Mouse (Mus musculus): Measurements from ENCODE around the gene Hbp1. TPM values are rescaled to one million over a fixed set of nuclear protein-coding genes. Genes with fewer than 3 reads are reported as not detected.

Hbp1 gene
- polyA plus RNA-seq, 1 experiment from 2014 or later, result 98.5 TPM

DNA sequence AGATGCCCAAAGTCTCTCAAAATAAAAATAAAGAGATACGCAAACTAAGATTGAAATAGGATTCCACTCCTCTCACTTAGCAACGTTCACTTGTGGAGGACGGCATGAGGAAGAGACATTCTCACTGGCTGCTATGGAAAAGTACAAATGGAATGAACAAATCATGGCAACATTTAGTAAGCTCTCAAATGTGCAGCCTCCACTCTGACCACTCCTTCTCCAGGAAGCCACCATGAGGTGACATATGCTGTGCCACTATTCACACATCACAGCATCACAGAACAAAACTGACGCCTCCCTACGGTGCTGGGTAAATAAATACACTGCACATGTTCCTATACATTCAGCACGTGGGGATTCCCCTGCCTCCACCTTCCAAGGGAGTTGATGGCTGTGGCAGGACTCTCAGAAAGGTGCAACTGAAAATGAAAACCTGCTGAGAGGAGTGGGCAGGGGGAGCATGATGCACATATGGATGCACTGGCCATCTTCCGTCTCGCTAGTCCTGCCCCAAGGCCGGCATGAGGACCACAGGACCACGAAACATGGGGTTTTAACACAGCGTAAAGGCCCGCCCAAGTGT is 27.4 kb upstream of the Hbp1 start:
- no peak overlapping the region for H3K4me2 ChIP-seq (replicated peaks)
- 72% methylated on average over 12 of the region's 12 CpGs for WGBS
- no peak overlapping the region for H3K27ac ChIP-seq (replicated peaks)
- H3K9ac ChIP-seq (replicated peaks), result no peak overlapping the region
- H3K27me3 ChIP-seq, result no peaks in the 10 kb centered on the region
- H3K4me3 ChIP-seq, result no peak overlapping the region
- H3K9me3 ChIP-seq, result no peaks in the 10 kb centered on the region
- no peak for ATAC-seq (ENCODE audit: low FRiP score, low read depth)
- no peaks in the 10 kb centered on the region for H3K36me3 ChIP-seq
- H3K4me1 ChIP-seq, result peaks cover 8% of the 10 kb centered on the region; the same call in 1 of the 2 replicates

DNA sequence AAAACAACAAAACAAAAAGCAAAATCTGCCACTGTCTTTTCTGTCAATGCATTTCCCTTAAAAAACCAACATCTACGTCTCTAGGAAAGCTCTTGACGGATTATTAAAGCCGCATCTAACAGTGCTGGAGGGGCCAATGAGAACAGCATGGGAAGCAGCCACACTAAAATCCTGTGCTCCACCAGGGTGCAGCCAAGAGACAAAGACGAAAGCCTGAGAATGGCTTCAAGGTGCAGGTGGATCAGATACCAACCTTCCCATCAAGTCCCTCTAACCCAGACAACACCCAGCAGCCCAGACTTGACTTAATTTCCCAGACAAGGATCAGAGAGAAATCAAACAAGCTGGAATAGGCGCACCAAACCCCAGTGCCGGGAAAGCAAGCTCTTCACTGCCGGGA is 26.2 kb upstream of the Hbp1 start:
- 53% methylated on average over 7 of the region's 7 CpGs for WGBS
- no peaks in the 10 kb centered on the region for H3K27me3 ChIP-seq
- H3K4me1 ChIP-seq, result peaks cover 8% of the 10 kb centered on the region; the same call in 1 of the 2 replicates
- no peaks in the 10 kb centered on the region for H3K9me3 ChIP-seq
- no peak overlapping the region for H3K4me3 ChIP-seq
- H3K27ac ChIP-seq (replicated peaks), result 0 out of 2 replicates have a peak overlapping the region, but pooled peaks have one; percentile 39
- no peak overlapping the region for H3K4me2 ChIP-seq (replicated peaks)
- ATAC-seq (ENCODE audit: low FRiP score, low read depth), result no peak
- H3K36me3 ChIP-seq, result no peaks in the 10 kb centered on the region
- no peak overlapping the region for H3K9ac ChIP-seq (replicated peaks)

DNA sequence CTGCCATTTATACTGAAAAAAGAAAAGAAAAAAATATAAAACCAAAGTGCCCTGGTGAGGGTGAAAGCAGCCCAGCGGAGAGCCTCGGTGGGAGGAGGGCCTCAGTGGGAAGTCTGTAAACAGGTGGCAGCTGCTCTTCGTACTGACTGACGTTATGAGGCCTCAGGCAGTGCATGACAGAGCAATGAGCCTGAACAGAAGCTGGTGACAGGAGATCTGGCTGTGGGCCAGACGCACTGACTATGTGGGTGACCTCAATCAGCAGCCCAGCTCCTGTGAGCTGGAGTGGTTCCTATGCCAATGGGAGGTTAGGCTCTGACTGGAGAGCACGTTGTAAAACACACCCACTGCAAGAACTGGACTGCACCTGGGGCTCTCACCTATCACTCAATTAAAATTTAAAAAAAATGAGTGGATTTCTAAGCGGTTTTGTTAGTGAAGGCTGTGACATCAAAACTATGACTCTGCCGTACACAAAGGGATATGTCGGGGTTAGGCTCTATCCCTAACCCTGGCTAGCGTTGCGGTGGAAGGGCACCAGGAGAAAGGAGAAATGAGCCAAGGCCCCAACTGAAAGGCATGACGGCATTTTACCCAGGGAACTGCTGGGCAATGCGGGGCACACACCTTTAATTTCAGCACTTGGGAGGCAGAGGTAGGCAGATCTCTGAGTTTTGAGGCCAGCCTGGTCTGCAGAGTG is 23.3 kb upstream of the Hbp1 start:
- WGBS, result 77% methylated on average over 13 of the region's 13 CpGs
- H3K27ac ChIP-seq (replicated peaks), result no peak overlapping the region
- no peak overlapping the region for H3K4me2 ChIP-seq (replicated peaks)
- H3K9ac ChIP-seq (replicated peaks), result no peak overlapping the region
- H3K4me1 ChIP-seq, result peaks cover 8% of the 10 kb centered on the region; the same call in 1 of the 2 replicates
- no peak overlapping the region for H3K4me3 ChIP-seq
- no peaks in the 10 kb centered on the region for H3K9me3 ChIP-seq
- peaks cover 7% of the 10 kb centered on the region; the same call in 1 of the 2 replicates for H3K36me3 ChIP-seq
- peak; percentile 68 for ATAC-seq (ENCODE audit: low FRiP score, low read depth)
- H3K27me3 ChIP-seq, result no peaks in the 10 kb centered on the region

DNA sequence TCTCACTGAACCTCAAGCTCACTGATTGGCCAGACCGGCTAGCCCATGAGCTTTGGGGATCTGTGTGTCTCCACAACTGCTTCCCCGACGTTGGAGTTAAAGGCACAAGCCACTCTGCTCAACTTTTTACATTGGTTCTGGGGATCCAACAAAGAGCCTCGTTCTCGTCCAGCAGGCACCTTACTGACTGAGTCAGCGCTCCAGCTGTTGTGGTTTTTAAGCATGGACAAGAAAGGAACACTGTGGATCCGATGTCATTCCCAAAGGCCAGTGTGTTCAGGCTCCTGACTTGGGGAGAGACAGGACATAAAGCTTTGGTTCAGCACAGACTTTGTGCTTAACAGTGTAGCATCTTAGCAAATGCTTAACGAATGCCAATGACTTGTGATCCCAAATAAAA is 21.2 kb upstream of the Hbp1 start:
- H3K27ac ChIP-seq (replicated peaks), result no peak overlapping the region
- peaks cover 7% of the 10 kb centered on the region; the same call in 1 of the 2 replicates for H3K36me3 ChIP-seq
- H3K4me3 ChIP-seq, result no peak overlapping the region
- H3K27me3 ChIP-seq, result no peaks in the 10 kb centered on the region
- no peak overlapping the region for H3K4me2 ChIP-seq (replicated peaks)
- H3K9ac ChIP-seq (replicated peaks), result no peak overlapping the region
- no peak for ATAC-seq (ENCODE audit: low FRiP score, low read depth)
- H3K4me1 ChIP-seq, result peaks cover 5% of the 10 kb centered on the region; the same call in 1 of the 2 replicates
- H3K9me3 ChIP-seq, result no peaks in the 10 kb centered on the region
- WGBS, result 87% methylated on average over 8 of the region's 8 CpGs

DNA sequence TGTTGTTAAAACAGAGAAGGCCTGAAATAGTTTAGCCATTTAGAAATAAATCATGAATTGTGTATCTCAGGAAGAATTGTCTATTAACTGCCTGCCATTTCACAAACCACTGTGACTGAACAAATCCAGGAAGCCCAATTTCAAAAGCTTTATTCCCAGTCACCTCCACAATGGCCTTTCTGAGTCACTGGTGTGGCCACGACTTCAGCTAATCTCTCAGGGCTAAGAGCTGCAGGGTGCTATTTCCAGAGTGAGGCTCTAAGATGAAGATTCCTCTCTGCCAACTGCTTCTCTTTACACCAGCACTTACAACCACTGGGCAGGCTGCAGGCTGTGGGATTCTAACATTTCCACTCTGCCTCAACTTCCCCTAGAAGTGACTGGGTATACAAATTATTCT is 18.8 kb upstream of the Hbp1 start:
- H3K4me2 ChIP-seq (replicated peaks), result no peak overlapping the region
- H3K27ac ChIP-seq (replicated peaks), result no peak overlapping the region
- no peaks in the 10 kb centered on the region for H3K27me3 ChIP-seq
- peaks cover 15% of the 10 kb centered on the region for H3K36me3 ChIP-seq
- no peak overlapping the region for H3K9ac ChIP-seq (replicated peaks)
- no peaks in the 10 kb centered on the region for H3K9me3 ChIP-seq
- no peak for ATAC-seq (ENCODE audit: low FRiP score, low read depth)
- no peak overlapping the region for H3K4me3 ChIP-seq
- H3K4me1 ChIP-seq, result peaks cover 5% of the 10 kb centered on the region; the same call in 1 of the 2 replicates
- WGBS, result 13% methylated on average over 1 of the region's 1 CpGs

DNA sequence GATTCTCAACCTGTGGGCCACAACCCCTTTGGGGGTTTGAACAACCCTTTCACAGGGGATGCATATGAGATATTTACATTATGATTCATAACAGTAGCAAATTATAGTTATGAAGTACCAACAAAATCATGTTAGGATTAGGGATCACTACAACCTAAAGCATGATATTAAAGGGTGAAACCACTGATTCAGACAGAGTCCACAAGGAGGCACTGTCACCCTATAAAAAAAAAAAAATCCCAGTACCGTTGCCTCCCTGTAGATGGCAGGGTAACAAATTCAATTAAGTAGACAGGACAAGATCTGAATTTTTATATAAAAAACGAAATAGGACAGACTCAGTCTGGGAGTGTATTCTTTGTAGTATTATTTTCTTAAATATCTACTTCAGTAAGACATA is 17.2 kb upstream of the Hbp1 start:
- H3K4me1 ChIP-seq, result no peaks in the 10 kb centered on the region
- no peak overlapping the region for H3K27ac ChIP-seq (replicated peaks)
- no peak overlapping the region for H3K9ac ChIP-seq (replicated peaks)
- H3K9me3 ChIP-seq, result no peaks in the 10 kb centered on the region
- H3K4me3 ChIP-seq, result no peak overlapping the region
- WGBS, result 5% methylated on average over 2 of the region's 2 CpGs
- no peak overlapping the region for H3K4me2 ChIP-seq (replicated peaks)
- H3K27me3 ChIP-seq, result no peaks in the 10 kb centered on the region
- ATAC-seq (ENCODE audit: low FRiP score, low read depth), result peak; percentile 49
- H3K36me3 ChIP-seq, result peaks cover 21% of the 10 kb centered on the region

DNA sequence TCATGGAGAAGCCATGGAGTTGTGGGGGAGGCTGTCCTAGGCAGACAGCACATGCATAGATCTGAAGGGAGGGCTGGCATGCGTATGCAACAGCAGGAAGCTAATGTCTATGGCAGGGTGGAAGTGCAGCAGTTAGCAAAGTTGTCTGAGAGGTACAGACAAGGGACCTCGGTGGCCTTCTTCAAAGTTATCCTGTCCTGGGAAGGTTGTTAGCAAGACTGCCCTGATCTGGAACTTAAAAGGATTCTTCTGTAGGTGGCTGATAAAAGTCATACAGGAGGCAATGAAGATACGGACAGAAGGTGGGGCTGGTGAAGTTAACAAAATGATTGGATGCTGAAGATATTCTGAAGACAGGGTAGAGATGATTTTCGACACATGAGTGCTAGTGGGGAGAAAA is 16.1 kb upstream of the Hbp1 start:
- no peaks in the 10 kb centered on the region for H3K9me3 ChIP-seq
- H3K4me1 ChIP-seq, result no peaks in the 10 kb centered on the region
- H3K4me3 ChIP-seq, result no peak overlapping the region
- H3K27ac ChIP-seq (replicated peaks), result no peak overlapping the region
- no peaks in the 10 kb centered on the region for H3K27me3 ChIP-seq
- WGBS, result 86% methylated on average over 4 of the region's 4 CpGs
- H3K4me2 ChIP-seq (replicated peaks), result no peak overlapping the region
- no peak overlapping the region for H3K9ac ChIP-seq (replicated peaks)
- peaks cover 22% of the 10 kb centered on the region for H3K36me3 ChIP-seq
- ATAC-seq (ENCODE audit: low FRiP score, low read depth), result no peak

DNA sequence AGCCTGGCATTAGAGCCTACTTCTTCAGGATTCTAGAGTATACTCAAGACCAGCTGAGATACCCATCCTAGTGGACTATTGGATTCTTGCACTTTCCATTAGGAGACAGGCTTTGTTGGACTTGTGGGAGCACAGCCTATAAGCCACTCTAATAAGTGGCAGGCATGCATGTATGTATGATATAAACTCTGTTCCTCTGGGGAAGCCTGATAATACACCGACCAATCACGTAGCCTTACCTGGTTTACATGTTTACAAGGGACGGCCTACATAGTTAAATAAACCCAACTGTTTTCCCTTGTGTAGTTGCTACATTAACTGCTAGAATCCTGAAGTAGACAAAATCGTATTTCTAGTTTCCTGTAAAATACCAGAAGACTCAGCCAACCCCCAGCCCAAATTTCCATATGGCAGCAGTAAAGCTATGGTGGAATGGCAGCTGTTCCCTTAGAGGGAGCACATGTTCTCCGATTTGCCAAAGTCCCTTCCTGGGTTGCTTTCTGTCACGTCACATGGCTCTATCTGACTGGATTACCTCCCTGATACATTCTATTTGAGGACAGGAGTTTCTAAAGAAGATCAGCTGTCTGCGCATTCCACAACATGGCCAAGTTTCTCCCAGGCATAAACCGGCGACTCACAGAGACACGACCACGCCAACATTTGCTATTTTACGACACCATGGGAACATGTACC is 15.3 kb upstream of the Hbp1 start:
- Histone ChIP-seq H3K4me2 (replicated peaks) (no peak overlapping the region), H3K4me1 (no peaks in the 10 kb centered on the region), H3K36me3 (peaks cover 16% of the 10 kb centered on the region), H3K9me3 (no peaks in the 10 kb centered on the region), H3K9ac (replicated peaks) (no peak overlapping the region), H3K4me3 (no peak overlapping the region), H3K27ac (replicated peaks) (no peak overlapping the region), H3K27me3 (no peaks in the 10 kb centered on the region)
- no peak for ATAC-seq (ENCODE audit: low FRiP score, low read depth)
- WGBS, result 93% methylated on average over 12 of the region's 12 CpGs

DNA sequence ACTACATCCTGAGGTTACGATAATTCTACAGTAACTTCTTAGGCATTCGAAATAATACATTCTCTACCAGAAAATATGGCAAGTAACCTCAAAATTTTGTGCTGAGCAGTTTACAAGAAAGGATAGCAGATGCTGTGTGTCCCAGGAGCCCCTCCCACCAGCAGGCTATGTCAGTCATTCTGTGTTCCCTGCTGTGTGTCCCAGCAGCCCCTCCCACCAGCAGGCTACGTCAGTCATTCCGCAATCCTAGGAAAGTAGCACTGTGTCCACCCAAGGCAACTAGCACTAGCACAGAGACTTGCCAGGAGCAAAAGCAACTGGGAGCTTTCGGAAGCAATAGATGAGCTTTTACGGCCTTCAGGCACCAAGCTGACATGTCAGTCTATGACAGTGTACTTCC is 13.7 kb upstream of the Hbp1 start:
- H3K4me1 ChIP-seq, result no peaks in the 10 kb centered on the region
- 92% methylated on average over 6 of the region's 6 CpGs for WGBS
- ATAC-seq (ENCODE audit: low FRiP score, low read depth), result no peak

DNA sequence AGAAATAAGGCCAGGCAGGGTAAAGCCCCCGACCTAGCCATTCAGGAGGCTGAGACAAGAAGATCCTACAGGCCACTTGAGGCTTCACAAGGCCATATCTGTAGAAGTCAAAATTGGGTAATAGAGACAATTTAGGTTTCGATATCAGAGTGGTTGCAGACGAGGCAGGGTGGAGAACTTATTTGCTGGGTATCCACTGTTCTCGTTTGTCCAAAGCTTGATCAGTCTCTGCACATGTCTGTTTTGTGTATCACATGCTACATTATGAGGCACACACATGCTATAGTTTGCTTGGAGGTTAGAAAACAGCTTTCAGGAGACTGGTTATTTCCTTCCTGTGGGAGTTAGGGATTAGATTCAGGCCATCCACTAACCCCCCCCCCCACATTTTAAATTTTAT is 5.5 kb upstream of the Hbp1 start:
- Histone ChIP-seq H3K9me3 (no peaks in the 10 kb centered on the region), H3K4me3 (no peak overlapping the region), H3K4me2 (replicated peaks) (no peak overlapping the region), H3K9ac (replicated peaks) (no peak overlapping the region), H3K4me1 (no peaks in the 10 kb centered on the region), H3K27me3 (no peaks in the 10 kb centered on the region), H3K27ac (replicated peaks) (no peak overlapping the region), H3K36me3 (0 out of 2 replicates have a peak, but pooled peaks cover 2% of the 10 kb centered on the region)
- no peak for ATAC-seq (ENCODE audit: low FRiP score, low read depth)
- whole genome bisulfite sequencing, result 90% methylated on average over 4 of the region's 4 CpGs

More for the DNA sequence above, 13.7 kb upstream of the Hbp1 start:
- Histone ChIP-seq H3K9ac (replicated peaks) (no peak overlapping the region), H3K9me3 (no peaks in the 10 kb centered on the region), H3K36me3 (peaks cover 18% of the 10 kb centered on the region), H3K27me3 (no peaks in the 10 kb centered on the region), H3K27ac (replicated peaks) (no peak overlapping the region), H3K4me3 (no peak overlapping the region), H3K4me2 (replicated peaks) (no peak overlapping the region)

DNA sequence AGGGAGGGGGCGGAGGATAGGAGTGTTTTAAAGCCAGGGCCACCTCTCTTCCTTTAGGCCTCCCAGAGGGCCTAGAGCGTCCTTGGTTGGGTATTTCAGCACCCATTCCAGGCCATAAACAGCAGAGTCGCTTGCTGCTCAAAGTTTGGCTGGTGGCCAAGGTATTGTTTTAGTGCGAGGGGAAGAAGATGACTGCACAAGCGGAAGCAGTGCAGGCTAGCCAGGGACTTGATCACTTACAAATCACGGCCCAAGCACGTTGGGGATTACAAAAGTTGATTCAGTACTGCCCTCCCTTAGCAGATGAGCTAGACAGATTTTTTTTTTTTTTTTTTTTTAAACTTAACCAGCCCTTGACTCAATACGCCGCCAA is 310 bp upstream of the Hbp1 start:
- Histone ChIP-seq H3K27ac (replicated peaks) (peak overlapping the region; percentile 67), H3K9ac (replicated peaks) (peak overlapping the region; percentile 54; the same call in 1 of the 2 replicates), H3K27me3 (no peaks in the 10 kb centered on the region), H3K9me3 (no peaks in the 10 kb centered on the region), H3K4me3 (peak overlapping the region; percentile 92), H3K36me3 (no peaks in the 10 kb centered on the region), H3K4me2 (replicated peaks) (peak overlapping the region; percentile 68), H3K4me1 (no peaks in the 10 kb centered on the region)
- no peak for ATAC-seq (ENCODE audit: low FRiP score, low read depth)
- 7% methylated on average over 9 of the region's 9 CpGs for WGBS

DNA sequence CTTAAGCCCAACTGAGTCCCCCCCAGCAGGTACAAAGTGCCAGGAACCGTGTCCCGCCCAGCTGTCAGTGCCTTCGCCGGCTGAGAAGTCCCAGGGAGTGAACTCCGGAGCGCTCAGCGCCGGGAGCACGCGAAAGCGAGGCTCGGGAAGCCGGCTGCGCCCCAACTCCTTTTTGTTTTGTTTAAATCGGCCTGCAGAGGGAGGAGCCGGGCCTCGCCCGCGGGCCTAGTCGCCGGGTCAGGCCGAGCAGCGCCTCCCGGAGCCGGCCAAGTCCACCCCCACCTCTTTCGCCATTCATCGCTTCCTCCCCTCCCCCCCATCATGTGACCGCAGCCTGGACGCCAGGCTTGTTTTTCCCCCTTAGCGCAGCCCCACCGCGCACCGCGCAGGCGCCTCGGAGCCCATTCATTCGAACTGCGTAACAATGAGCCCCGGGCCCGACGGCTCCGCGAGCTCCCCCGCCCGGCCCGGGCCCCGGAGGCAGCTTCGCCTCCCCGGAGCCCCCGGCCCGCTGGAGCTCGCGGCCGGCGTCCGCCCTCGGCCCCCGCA is 1.1 kb downstream of the Hbp1 start:
- H3K4me1 ChIP-seq, result no peaks in the 10 kb centered on the region
- under 1% methylated on average over 56 of the region's 58 CpGs for WGBS
- no peaks in the 10 kb centered on the region for H3K9me3 ChIP-seq
- peak overlapping the region; percentile 92 for H3K4me3 ChIP-seq
- H3K36me3 ChIP-seq, result no peaks in the 10 kb centered on the region
- peak overlapping the region; percentile 55 for H3K4me2 ChIP-seq (replicated peaks)
- H3K27me3 ChIP-seq, result no peaks in the 10 kb centered on the region
- peak; percentile 85 for ATAC-seq (ENCODE audit: low FRiP score, low read depth)
- peak overlapping the region; percentile 99 for H3K27ac ChIP-seq (replicated peaks)
- H3K9ac ChIP-seq (replicated peaks), result peak overlapping the region; percentile 91
